Mouse (Mus musculus): ENCODE data around the gene D7Ertd443e. TPM values are rescaled to one million over a fixed set of nuclear protein-coding genes. Genes with fewer than 3 reads are reported as not detected.

Gene D7Ertd443e
- polyA plus RNA-seq, 1 experiment from 2014 or later, result 0.35 TPM

DNA sequence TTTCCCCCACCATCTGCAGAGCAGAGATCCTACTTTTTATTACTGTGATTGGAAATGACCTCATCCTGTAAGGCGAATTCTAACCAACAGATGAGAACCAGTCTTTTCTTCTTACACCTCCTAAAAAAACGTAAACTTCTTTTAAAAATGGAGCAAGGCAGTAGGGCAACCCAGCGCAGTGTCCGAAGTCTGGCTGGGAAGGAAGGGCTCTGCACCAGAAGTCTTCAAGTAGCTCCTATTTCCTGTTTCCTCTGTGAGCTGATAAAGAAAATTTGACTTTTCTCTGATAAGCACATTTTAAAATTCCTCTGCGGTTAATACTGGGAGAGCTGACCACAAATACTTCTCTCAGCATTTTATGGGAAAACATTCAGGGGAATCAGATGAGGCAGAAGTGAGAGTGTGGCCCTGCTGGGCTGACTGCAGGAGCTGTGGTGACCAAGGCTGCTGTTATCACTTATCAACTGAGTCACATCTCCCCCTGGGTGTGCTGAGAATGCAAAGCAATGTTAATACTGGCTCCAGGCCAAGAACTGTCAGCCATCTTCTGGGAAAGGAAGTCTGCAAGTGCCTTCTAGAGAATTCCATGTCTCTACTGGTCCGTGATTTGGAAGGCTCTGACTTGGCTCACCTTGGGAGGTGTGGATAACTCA is 97.8 kb downstream of the D7Ertd443e start:
- no peaks in the 10 kb centered on the region for H3K4me1 ChIP-seq (replicated peaks)
- no peak for ATAC-seq (ENCODE audit: low FRiP score, low read depth)
- H3K9ac ChIP-seq, result no peak overlapping the region
- no peak overlapping the region for H3K4me2 ChIP-seq
- no peak overlapping the region for H3K4me3 ChIP-seq
- H3K9me3 ChIP-seq, result no peaks in the 10 kb centered on the region
- no peak overlapping the region for H3K27ac ChIP-seq (replicated peaks)
- 80% methylated on average over 6 of the region's 6 CpGs for WGBS
- no peaks in the 10 kb centered on the region for H3K36me3 ChIP-seq
- no peaks in the 10 kb centered on the region for H3K27me3 ChIP-seq

DNA sequence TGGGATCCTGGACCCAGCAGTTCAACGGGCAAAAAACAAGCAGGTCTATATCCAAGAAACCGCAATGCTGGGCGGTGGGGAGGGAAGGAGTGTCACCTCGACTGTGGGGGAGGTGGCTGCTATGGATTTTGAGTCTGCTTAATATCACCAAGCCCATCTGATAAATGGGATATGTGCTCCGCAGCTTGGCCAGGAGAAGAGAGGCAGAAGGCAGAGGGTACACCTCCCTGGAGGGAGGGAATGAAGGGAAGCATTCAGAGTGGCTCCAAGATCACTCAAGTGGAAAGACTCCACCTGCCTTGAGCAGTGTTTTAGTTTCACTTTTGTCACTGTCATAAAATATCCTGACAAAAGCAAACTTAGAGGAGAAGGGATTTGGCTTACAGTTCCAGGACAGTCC is 112.5 kb downstream of the D7Ertd443e start:
- ATAC-seq (ENCODE audit: low FRiP score, low read depth), result no peak
- WGBS, result 86% methylated on average over 5 of the region's 5 CpGs
- no peaks in the 10 kb centered on the region for H3K9me3 ChIP-seq
- no peaks in the 10 kb centered on the region for H3K4me1 ChIP-seq (replicated peaks)
- H3K4me3 ChIP-seq, result no peak overlapping the region
- H3K27ac ChIP-seq (replicated peaks), result no peak overlapping the region
- H3K4me2 ChIP-seq, result no peak overlapping the region
- no peak overlapping the region for H3K9ac ChIP-seq
- no peaks in the 10 kb centered on the region for H3K36me3 ChIP-seq
- H3K27me3 ChIP-seq, result no peaks in the 10 kb centered on the region

DNA sequence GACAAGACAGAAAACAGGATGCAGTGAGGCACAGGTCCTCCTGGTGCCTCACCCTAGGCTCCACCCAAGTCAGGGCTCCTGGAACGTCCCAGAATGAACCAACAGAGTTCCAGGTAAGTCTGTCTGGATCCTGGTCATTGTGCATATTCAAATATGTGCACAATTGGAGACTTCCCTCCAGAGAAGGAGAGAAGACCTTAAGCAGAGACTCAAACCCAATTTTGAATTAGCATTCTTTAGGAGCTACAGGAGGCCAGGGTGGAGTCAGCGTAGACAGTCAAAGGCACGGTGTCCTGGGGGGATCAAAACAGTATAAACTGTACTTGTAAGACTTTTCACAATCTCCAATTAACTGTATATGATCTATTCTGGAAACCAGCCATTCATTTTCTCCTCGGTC is 113.0 kb downstream of the D7Ertd443e start:
- no peak overlapping the region for H3K27ac ChIP-seq (replicated peaks)
- no peaks in the 10 kb centered on the region for H3K36me3 ChIP-seq
- no peaks in the 10 kb centered on the region for H3K9me3 ChIP-seq
- H3K4me3 ChIP-seq, result no peak overlapping the region
- no peak overlapping the region for H3K4me2 ChIP-seq
- ATAC-seq (ENCODE audit: low FRiP score, low read depth), result no peak
- H3K9ac ChIP-seq, result no peak overlapping the region
- H3K27me3 ChIP-seq, result no peaks in the 10 kb centered on the region
- 74% methylated on average over 4 of the region's 4 CpGs for WGBS
- no peaks in the 10 kb centered on the region for H3K4me1 ChIP-seq (replicated peaks)

DNA sequence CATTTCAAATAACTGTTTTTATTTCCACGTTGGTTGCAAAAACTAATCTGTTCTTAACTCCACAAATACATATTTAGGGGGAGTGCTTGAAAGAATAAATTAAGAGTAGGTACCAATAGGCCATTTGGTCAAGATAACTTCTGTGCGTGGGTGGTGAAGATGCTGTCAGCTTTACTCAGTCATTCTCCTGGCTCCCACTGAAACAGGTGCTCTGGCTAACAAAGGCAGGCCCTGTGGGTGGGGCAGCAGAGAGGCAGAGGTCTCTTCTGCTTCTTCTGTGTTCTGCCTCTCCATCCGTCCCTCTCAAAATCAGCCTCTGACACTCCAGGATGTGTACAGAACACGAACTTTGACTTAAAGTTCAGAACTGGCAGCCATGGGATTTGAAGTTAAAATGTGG is 119.7 kb downstream of the D7Ertd443e start:
- H3K4me2 ChIP-seq, result no peak overlapping the region
- H3K27ac ChIP-seq (replicated peaks), result no peak overlapping the region
- no peaks in the 10 kb centered on the region for H3K4me1 ChIP-seq (replicated peaks)
- H3K9me3 ChIP-seq, result no peaks in the 10 kb centered on the region
- ATAC-seq (ENCODE audit: low FRiP score, low read depth), result no peak
- no peak overlapping the region for H3K4me3 ChIP-seq
- H3K9ac ChIP-seq, result no peak overlapping the region
- H3K36me3 ChIP-seq, result no peaks in the 10 kb centered on the region
- no peaks in the 10 kb centered on the region for H3K27me3 ChIP-seq
- WGBS, result 83% methylated on average over 4 of the region's 4 CpGs

DNA sequence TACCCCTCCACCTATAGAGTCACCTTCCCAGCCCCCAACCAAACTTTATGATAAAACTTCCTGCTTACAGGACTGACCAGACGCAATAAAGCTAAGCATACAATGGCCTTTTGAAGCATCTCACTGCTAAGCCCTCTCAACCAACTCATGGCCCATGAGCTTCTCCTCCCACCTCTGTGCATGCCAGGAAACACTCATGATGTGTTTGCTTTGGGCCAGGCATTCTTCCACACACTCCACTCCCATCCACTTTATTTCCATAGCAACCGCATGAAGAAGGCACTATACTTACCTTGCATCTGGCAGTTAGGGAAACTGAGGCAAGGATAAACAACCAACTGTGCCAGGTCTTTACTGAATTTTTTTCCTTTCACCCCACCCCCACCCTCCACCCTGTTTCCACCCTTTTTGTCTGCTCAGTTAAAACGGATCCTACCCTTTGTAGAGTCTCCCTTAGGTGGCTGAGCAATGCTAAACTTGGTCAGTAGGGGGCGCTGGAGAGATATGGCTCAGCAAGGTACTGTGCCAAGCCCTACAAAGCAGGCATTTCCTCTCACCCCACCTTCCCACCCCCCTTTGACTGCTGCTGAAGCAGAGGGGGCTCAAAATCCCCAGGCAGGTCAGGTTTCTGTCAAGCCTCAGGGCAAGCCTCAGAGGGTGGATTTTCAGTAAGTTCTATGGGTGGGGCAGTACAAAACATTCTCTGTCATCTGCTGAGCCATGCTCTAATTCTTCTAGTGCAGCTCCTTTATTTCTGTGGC is 122.1 kb downstream of the D7Ertd443e start:
- Histone ChIP-seq H3K27ac (replicated peaks) (no peak overlapping the region), H3K4me1 (replicated peaks) (no peaks in the 10 kb centered on the region), H3K4me3 (no peak overlapping the region), H3K27me3 (no peaks in the 10 kb centered on the region), H3K9me3 (no peaks in the 10 kb centered on the region), H3K4me2 (no peak overlapping the region), H3K36me3 (no peaks in the 10 kb centered on the region), H3K9ac (no peak overlapping the region)
- 44% methylated on average over 4 of the region's 4 CpGs for WGBS
- ATAC-seq (ENCODE audit: low FRiP score, low read depth), result no peak

DNA sequence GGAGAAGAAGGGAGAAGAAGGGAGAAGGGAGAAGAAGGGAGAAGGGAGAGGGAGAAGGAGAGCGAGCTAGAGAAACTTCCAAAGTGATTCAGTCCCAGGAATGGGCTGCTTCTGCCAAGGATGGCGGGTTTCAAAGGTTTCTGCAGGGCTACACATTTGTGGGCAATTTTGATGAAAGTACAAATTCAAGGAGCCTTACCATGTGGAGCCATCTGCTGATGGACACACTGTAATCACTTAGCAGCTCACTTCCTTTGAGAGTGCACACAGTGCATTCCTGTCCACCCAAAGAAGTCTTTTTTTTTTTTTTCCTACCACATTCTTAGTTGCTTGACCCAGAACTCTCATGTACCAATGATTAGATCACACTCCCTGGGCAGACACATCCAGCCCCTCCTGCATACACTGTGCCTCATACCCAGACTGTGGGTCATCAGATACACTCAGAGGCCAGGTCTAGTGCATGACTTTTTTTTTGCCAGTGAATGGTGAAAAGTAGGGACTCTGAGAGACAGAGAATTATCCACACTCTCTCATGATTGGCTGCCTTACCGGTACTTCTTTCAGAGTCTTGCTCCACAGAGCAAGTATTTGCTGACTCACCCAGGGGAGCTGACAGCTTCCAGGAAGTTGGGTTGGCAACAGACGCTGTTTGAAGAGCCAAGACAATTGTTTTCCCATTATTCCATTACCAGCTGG is 124.3 kb downstream of the D7Ertd443e start:
- Histone ChIP-seq H3K4me3 (no peak overlapping the region), H3K9me3 (no peaks in the 10 kb centered on the region), H3K27ac (replicated peaks) (no peak overlapping the region), H3K36me3 (no peaks in the 10 kb centered on the region), H3K27me3 (no peaks in the 10 kb centered on the region), H3K9ac (no peak overlapping the region), H3K4me2 (no peak overlapping the region), H3K4me1 (replicated peaks) (no peaks in the 10 kb centered on the region)
- 58% methylated on average over 4 of the region's 4 CpGs for WGBS
- no peak for ATAC-seq (ENCODE audit: low FRiP score, low read depth)

DNA sequence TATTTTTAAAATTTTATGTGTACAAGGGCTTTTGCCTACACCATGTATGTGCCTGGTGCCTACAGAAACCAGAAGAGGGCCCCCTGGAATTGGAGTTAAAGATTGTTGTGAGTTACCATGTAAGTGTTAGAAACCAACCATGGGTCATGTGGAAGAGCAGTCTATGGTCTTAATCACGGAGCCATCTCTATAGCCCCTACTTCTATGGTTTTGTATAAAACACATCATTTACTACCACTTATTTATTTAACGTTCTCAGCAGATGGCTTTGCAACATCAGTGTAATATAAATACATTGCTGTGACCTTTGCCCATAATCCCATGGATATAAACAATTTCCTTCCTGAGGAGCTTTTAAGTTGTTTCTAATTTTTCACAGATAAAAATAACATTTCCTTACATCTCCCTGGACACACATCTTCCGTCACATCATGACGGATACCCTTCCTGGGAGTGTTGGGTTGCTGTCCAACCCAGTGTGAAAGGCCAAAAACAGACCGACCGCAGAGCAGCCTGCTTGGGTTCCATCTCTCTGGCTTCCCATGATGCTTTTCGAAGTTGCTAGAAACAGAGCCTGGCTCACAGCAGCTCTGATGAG is 135.1 kb downstream of the D7Ertd443e start:
- H3K9ac ChIP-seq, result no peak overlapping the region
- no peak for ATAC-seq (ENCODE audit: low FRiP score, low read depth)
- no peak overlapping the region for H3K4me2 ChIP-seq
- H3K27me3 ChIP-seq, result no peaks in the 10 kb centered on the region
- H3K27ac ChIP-seq (replicated peaks), result no peak overlapping the region
- no peak overlapping the region for H3K4me3 ChIP-seq
- no peaks in the 10 kb centered on the region for H3K36me3 ChIP-seq
- WGBS, result 86% methylated on average over 7 of the region's 7 CpGs
- no peaks in the 10 kb centered on the region for H3K4me1 ChIP-seq (replicated peaks)
- H3K9me3 ChIP-seq, result no peaks in the 10 kb centered on the region

DNA sequence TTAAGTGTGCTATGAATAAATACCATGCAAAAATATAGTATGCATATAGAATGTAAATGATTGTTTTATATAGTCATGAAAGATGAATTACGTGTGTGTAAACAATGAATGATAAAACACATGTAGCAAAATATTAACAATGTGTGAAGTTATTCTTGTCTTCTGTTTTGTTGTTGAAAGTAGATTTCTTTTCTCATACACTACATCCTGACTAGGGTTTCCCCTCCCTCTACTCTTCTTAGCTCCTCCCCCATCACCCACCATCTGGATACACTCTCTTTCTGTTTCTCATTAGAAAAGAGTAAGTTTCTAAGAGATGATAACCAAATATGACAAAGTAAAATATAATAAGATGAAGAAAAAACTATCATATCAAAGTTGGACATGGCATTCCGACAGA is 137.4 kb downstream of the D7Ertd443e start:
- no peak for ATAC-seq (ENCODE audit: low FRiP score, low read depth)
- Histone ChIP-seq H3K4me2 (no peak overlapping the region), H3K27ac (replicated peaks) (no peak overlapping the region), H3K36me3 (no peaks in the 10 kb centered on the region), H3K4me1 (replicated peaks) (no peaks in the 10 kb centered on the region), H3K27me3 (no peaks in the 10 kb centered on the region), H3K9me3 (no peaks in the 10 kb centered on the region), H3K4me3 (no peak overlapping the region), H3K9ac (no peak overlapping the region)
- WGBS, result 98% methylated on average over 2 of the region's 2 CpGs

DNA sequence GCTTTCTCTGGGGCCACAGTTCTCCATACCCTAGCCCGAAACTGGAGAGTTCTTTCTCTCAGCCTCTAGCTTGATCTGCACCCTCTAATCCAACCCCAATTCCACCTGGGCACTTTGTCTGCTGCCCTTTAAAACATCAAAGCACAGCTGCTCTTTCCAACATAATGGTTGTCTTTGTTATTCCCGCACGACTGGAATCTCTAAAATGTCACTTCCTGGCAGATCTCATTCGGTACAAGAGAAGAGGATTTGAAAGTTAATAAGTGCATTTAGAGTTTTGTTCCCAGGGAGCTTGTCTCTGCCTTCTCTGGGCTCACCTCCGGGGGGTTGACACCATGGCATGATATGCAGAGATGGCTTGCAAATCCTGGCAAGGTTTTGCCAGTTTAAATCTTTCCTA is 138.8 kb downstream of the D7Ertd443e start:
- ATAC-seq (ENCODE audit: low FRiP score, low read depth), result no peak
- 37% methylated on average over 5 of the region's 5 CpGs for WGBS
- no peak overlapping the region for H3K4me3 ChIP-seq
- H3K9ac ChIP-seq, result no peak overlapping the region
- H3K27me3 ChIP-seq, result no peaks in the 10 kb centered on the region
- H3K36me3 ChIP-seq, result no peaks in the 10 kb centered on the region
- H3K4me1 ChIP-seq (replicated peaks), result no peaks in the 10 kb centered on the region
- no peak overlapping the region for H3K27ac ChIP-seq (replicated peaks)
- no peak overlapping the region for H3K4me2 ChIP-seq
- no peaks in the 10 kb centered on the region for H3K9me3 ChIP-seq

DNA sequence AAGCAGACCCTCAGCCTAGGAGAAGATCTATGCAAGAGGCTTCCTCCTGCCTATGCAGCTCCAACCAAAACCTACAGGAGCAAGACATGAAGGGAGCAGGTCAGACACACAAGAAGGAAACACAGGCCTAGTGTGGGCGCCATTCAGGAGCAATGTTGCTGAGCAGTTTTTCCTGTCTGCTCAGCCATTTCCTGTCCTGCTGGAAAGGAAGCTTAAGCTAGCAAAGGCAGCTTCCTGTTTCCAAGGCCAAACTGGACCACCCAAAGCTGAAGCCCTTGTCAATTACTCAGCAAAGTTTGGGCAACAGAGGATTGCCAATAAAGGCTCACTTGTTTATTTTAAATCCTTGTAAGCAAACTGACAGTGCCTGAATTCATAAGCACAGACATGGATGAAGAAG is 142.7 kb downstream of the D7Ertd443e start:
- H3K4me1 ChIP-seq (replicated peaks), result no peaks in the 10 kb centered on the region
- no peak overlapping the region for H3K4me3 ChIP-seq
- H3K9ac ChIP-seq, result no peak overlapping the region
- no peak overlapping the region for H3K27ac ChIP-seq (replicated peaks)
- no peak overlapping the region for H3K4me2 ChIP-seq
- 93% methylated on average over 1 of the region's 1 CpGs for WGBS
- no peak for ATAC-seq (ENCODE audit: low FRiP score, low read depth)
- no peaks in the 10 kb centered on the region for H3K36me3 ChIP-seq
- no peaks in the 10 kb centered on the region for H3K27me3 ChIP-seq
- H3K9me3 ChIP-seq, result no peaks in the 10 kb centered on the region

DNA sequence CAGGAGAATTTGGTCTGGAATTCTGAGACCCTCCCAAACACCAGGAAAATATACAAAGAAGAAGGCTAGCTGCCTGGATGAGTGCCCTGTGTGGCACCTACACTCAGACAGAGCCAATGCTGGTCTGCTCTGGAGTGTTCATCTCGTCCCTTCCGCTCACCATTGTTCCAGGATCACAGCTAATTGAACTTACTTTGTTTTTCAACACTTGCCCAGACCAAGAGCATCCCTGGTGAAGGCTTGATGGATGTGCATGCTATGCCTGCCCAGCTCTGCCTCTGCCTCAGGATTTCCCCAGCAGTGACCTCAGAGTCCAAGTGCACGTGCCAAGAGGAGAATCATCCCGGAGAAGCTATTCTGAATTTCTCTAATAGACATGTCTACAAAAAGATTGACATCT is 144.2 kb downstream of the D7Ertd443e start:
- Histone ChIP-seq H3K4me3 (no peak overlapping the region), H3K27ac (replicated peaks) (no peak overlapping the region), H3K9ac (no peak overlapping the region), H3K4me2 (no peak overlapping the region), H3K36me3 (no peaks in the 10 kb centered on the region), H3K4me1 (replicated peaks) (no peaks in the 10 kb centered on the region), H3K9me3 (no peaks in the 10 kb centered on the region), H3K27me3 (no peaks in the 10 kb centered on the region)
- WGBS, result 69% methylated on average over 4 of the region's 4 CpGs
- ATAC-seq (ENCODE audit: low FRiP score, low read depth), result no peak

DNA sequence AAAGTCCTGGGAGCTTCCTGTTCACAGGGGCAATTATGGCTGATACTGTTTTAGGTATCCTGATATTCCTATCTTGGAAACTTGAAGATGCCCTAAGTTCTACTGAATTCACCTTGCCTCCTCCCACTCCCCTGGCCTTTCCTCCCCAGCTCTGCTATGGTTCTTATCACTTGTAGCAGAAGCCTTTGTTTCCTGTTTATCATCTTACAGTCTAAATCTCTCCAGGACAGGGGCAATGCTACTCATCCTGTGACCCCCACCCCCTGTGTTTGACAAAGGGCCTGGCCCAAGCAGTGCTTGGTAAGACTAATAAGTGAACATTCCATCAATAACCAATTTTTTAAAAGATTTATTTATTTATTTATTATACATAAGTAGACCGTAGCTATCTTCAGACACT is 144.9 kb downstream of the D7Ertd443e start:
- no peak overlapping the region for H3K4me2 ChIP-seq
- no peaks in the 10 kb centered on the region for H3K4me1 ChIP-seq (replicated peaks)
- no peak overlapping the region for H3K9ac ChIP-seq
- H3K27ac ChIP-seq (replicated peaks), result no peak overlapping the region
- no peak for ATAC-seq (ENCODE audit: low FRiP score, low read depth)
- H3K4me3 ChIP-seq, result no peak overlapping the region
- WGBS, result 86% methylated on average over 1 of the region's 1 CpGs
- H3K9me3 ChIP-seq, result no peaks in the 10 kb centered on the region
- no peaks in the 10 kb centered on the region for H3K27me3 ChIP-seq
- H3K36me3 ChIP-seq, result no peaks in the 10 kb centered on the region

All from hindbrain, embryonic 15.5 days (tissue).